Mouse (Mus musculus) heart, adult 2 months (tissue): ENCODE data around the gene Ghrh. TPM values are rescaled to one million over a fixed set of nuclear protein-coding genes. Genes with fewer than 3 reads are reported as not detected.

Experiments used
- DNase-seq, 2 experiments: peaks; one replicate each; pipeline ENCODE4 v3.0.0; 2021
- H3K27ac ChIP-seq: fragments of 200-600 bp; 2 replicates; pipeline ENCODE4 v1.8.1; 2022
- H3K27me3 ChIP-seq: fragments of 200-500 bp; 2 replicates; pipeline ENCODE4 v1.6.1; 2012; ENCODE audit warnings: mild to moderate bottlenecking, low read length, inconsistent platforms, mixed read lengths; ENCODE audit not compliant: control insufficient read depth, insufficient read depth
- H3K36me3 ChIP-seq: fragments of 200-500 bp; 2 replicates; pipeline ENCODE4 v1.6.1; 2012; ENCODE audit warnings: low read length, inconsistent platforms; ENCODE audit not compliant: control insufficient read depth, insufficient read depth
- H3K4me1 ChIP-seq: fragments of 200-500 bp; 2 replicates; pipeline ENCODE4 v1.6.1; 2011; ENCODE audit warnings: low read length; ENCODE audit not compliant: control insufficient read depth, insufficient read depth
- H3K4me3 ChIP-seq: fragments of 200-600 bp; 2 replicates; pipeline ENCODE4 v1.8.1; 2022
- H3K79me2 ChIP-seq: fragments of 200-500 bp; replicated peaks from 2 replicates; pipeline ENCODE4 v1.6.1; 2012; ENCODE audit warnings: mild to moderate bottlenecking, inconsistent platforms, low read length, moderate library complexity, mixed read lengths; ENCODE audit not compliant: control insufficient read depth, insufficient read depth
- H3K9ac ChIP-seq: fragments of 200-500 bp; 2 replicates; pipeline ENCODE4 v1.6.1; 2012; ENCODE audit warnings: low read depth, mild to moderate bottlenecking, control low read depth, inconsistent platforms, low read length, mixed read lengths
- CTCF ChIP-seq: fragments of 200-600 bp; IDR thresholded peaks from 2 replicates; pipeline ENCODE4 v1.8.1; 2022; ENCODE audit warnings: antibody characterized with exemption, mild to moderate bottlenecking, moderate library complexity
- EP300 ChIP-seq: fragments of 200-500 bp; IDR thresholded peaks from 2 replicates; pipeline ENCODE4 v1.6.1; 2011; ENCODE audit warnings: low read depth, low read length, control low read depth; ENCODE audit not compliant: insufficient read depth
- POLR2A ChIP-seq: fragments of 200-500 bp; IDR thresholded peaks from 2 replicates; pipeline ENCODE4 v1.6.1; 2011; ENCODE audit warnings: mild to moderate bottlenecking, low read depth, low read length, control low read depth; ENCODE audit not compliant: insufficient read depth
- WGBS: fragments of 180-500 bp; shearing (Covaris S2); methylation state at CpG from one replicate; pipeline ENCODE4 v1.1.7; 2018; 5-methylcytosine and 5-hydroxymethylcytosine counted together
- intact Hi-C: fragments of 180-260 bp; cut with DNase I; formaldehyde crosslinking; loops from one replicate; pipeline ENCODE4 v1.15.1; 2025
- polyA plus RNA-seq: library from polyadenylated mRNA; depleted of rRNA; stranded (reverse); fragments of >200 nt; gene quantifications from 2 replicates; pipeline ENCODE4 v1.2.3, GENCODE M21; 2012
- total RNA-seq, 2 experiments: library from RNA; stranded (reverse); gene quantifications; 2 replicates each; pipeline ENCODE4 v1.2.3; 2021

Gene Ghrh
- total and polyA plus RNA-seq, 3 experiments, result not detected

DNA sequence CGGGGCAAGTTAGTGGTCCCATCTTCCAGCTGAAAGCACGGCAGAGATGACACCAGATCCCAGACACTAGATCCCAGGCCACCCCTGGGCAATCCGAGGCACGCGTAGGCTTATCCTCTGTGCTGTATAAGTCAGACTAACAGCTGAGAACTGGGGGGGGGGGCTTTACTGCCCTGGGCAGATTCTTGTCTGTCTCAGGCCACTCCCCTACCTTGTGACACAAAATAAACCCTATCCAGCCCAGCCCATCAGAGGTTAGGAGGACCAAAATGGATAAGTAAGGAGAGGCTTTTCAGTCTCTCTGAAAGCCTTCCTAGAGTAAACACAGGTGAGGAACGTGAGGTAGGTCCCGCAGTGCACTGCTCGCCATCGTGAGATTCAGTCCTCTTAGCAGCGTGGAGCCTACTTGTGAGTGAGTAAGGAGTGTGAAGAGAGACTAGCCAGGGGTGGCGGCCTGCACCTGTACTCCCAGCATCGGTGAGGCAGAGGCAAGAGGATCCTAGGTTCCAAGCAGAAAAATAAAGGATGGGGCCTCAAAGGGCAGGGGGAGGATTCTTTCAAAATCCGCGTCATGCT is 30.9 kb downstream of the Ghrh start:
- no peak overlapping the region for H3K27ac ChIP-seq
- no peak for TF ChIP-seq CTCF
- intact Hi-C loops, result no loop called here
- no peaks in the 10 kb centered on the region for H3K36me3 ChIP-seq
- no peak overlapping the region for H3K9ac ChIP-seq
- H3K79me2 ChIP-seq, result no peaks in the 10 kb centered on the region
- 93% methylated on average over 14 of the region's 14 CpGs for WGBS
- H3K4me1 ChIP-seq, result no peaks in the 10 kb centered on the region
- H3K27me3 ChIP-seq, result no peaks in the 10 kb centered on the region
- H3K4me3 ChIP-seq, result no peak overlapping the region
- DNase-seq, result no peak

- 92% methylated on average over 6 of the region's 6 CpGs for WGBS
- no peak overlapping the region for H3K4me3 ChIP-seq
- no peaks in the 10 kb centered on the region for H3K79me2 ChIP-seq
- H3K4me1 ChIP-seq, result no peaks in the 10 kb centered on the region
- H3K9ac ChIP-seq, result no peak overlapping the region
- no peaks in the 10 kb centered on the region for H3K27me3 ChIP-seq
- no peak overlapping the region for H3K27ac ChIP-seq
- intact Hi-C loops, result no loop called here
- no peaks in the 10 kb centered on the region for H3K36me3 ChIP-seq
- TF ChIP-seq EP300 (no peak), CTCF (no peak), POLR2A (no peak)
- no peak for DNase-seq
Observed at GRCm38 (mm10) chr2:157315486-157315885, 31.8 kb downstream of the Ghrh start.

- Histone ChIP-seq H3K79me2 (no peaks in the 10 kb centered on the region), H3K9ac (no peak overlapping the region), H3K4me1 (no peaks in the 10 kb centered on the region), H3K27me3 (no peaks in the 10 kb centered on the region), H3K27ac (no peak overlapping the region), H3K36me3 (no peaks in the 10 kb centered on the region), H3K4me3 (no peak overlapping the region)
- TF ChIP-seq EP300 (no peak), POLR2A (no peak), CTCF (no peak)
- intact Hi-C loops, result no loop called here
- DNase-seq, result no peak
- WGBS, result 90% methylated on average over 7 of the region's 7 CpGs
Observed at GRCm38 (mm10) chr2:157314310-157314709, 33.0 kb downstream of the Ghrh start.

DNA sequence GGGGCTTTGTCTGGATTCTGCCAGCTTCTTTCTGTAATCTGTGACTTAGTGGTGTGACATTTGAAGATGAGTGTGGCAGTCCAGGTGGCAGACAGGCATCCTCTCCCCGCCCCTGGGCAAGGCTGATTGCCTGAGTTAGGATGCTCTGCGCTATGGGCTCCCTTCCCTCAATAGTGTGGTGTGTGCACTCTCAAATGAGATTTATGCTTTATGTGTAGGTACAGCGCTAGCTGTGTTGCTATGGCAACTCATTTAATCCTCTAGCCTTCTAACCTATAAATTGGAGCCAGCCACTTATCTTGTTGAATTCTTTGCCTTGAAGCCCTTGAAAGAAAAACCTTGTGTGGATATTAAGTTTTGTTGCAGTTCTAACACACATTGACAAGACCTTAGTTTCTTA is 33.6 kb downstream of the Ghrh start:
- H3K27ac ChIP-seq, result no peak overlapping the region
- no peaks in the 10 kb centered on the region for H3K79me2 ChIP-seq
- TF ChIP-seq CTCF, result no peak
- TF ChIP-seq POLR2A, result no peak
- TF ChIP-seq EP300, result no peak
- no peaks in the 10 kb centered on the region for H3K4me1 ChIP-seq
- intact Hi-C loops, result no loop called here
- 95% methylated on average over 3 of the region's 3 CpGs for WGBS
- H3K36me3 ChIP-seq, result no peaks in the 10 kb centered on the region
- DNase-seq, result no peak
- H3K4me3 ChIP-seq, result no peak overlapping the region
- no peak overlapping the region for H3K9ac ChIP-seq
- no peaks in the 10 kb centered on the region for H3K27me3 ChIP-seq

GRCm38 (mm10) chr2:157310963-157311637 is 36.2 kb downstream of the Ghrh start:
- WGBS, result 85% methylated on average over 6 of the region's 6 CpGs
- DNase-seq, result no peak
- no peaks in the 10 kb centered on the region for H3K79me2 ChIP-seq
- no peaks in the 10 kb centered on the region for H3K4me1 ChIP-seq
- H3K27me3 ChIP-seq, result no peaks in the 10 kb centered on the region
- H3K36me3 ChIP-seq, result no peaks in the 10 kb centered on the region
- TF ChIP-seq POLR2A (no peak), CTCF (no peak)
- H3K4me3 ChIP-seq, result no peak overlapping the region
- no peak overlapping the region for H3K27ac ChIP-seq
- intact Hi-C loops, result no loop called here
- no peak overlapping the region for H3K9ac ChIP-seq

- intact Hi-C loops, result no loop called here
- no peaks in the 10 kb centered on the region for H3K79me2 ChIP-seq
- no peak overlapping the region for H3K9ac ChIP-seq
- 97% methylated on average over 8 of the region's 8 CpGs for WGBS
- no peak for DNase-seq
- no peak overlapping the region for H3K27ac ChIP-seq
- no peaks in the 10 kb centered on the region for H3K36me3 ChIP-seq
- H3K4me3 ChIP-seq, result no peak overlapping the region
- H3K27me3 ChIP-seq, result no peaks in the 10 kb centered on the region
- no peaks in the 10 kb centered on the region for H3K4me1 ChIP-seq
- no peak for TF ChIP-seq POLR2A
- no peak for TF ChIP-seq CTCF
- TF ChIP-seq EP300, result no peak
Observed at GRCm38 (mm10) chr2:157309611-157310010, 37.7 kb downstream of the Ghrh start.
